Mouse (Mus musculus) cortical plate, adult 2 months (tissue): ENCODE data around the gene Cdc34b. TPM values are rescaled to one million over a fixed set of nuclear protein-coding genes. Genes with fewer than 3 reads are reported as not detected.

ENCODE experiments used
- H3K27ac ChIP-seq: fragments of 200-500 bp; 2 replicates; pipeline ENCODE4 v1.5.1; 2012; ENCODE audit warnings: low read length, control low read depth, inconsistent platforms; ENCODE audit not compliant: insufficient read depth
- H3K4me1 ChIP-seq: fragments of 200-500 bp; 2 replicates; pipeline ENCODE4 v1.6.1; 2011; ENCODE audit warnings: low read length; ENCODE audit not compliant: control insufficient read depth, insufficient read depth
- H3K4me3 ChIP-seq: fragments of 200-500 bp; 2 replicates; pipeline ENCODE4 v1.5.1; 2011; ENCODE audit warnings: mild to moderate bottlenecking, low read length, control low read depth; ENCODE audit not compliant: insufficient read depth
- CTCF ChIP-seq: fragments of 200-500 bp; IDR thresholded peaks from 2 replicates; pipeline ENCODE4 v1.5.1; 2011; ENCODE audit warnings: mild to moderate bottlenecking, control low read depth, low read length; ENCODE audit not compliant: insufficient read depth; ENCODE audit errors: extremely low read depth
- POLR2A ChIP-seq: fragments of 200-500 bp; IDR thresholded peaks from 2 replicates; pipeline ENCODE4 v1.6.1; 2011; ENCODE audit warnings: mild to moderate bottlenecking, low read length, control low read depth; ENCODE audit not compliant: insufficient read depth; ENCODE audit errors: extremely low read depth
- polyA plus RNA-seq: library from polyadenylated mRNA; depleted of rRNA; stranded (reverse); fragments of >200 nt; gene quantifications from 2 replicates; pipeline ENCODE4 v1.2.3, GENCODE M21; 2012

Cdc34b gene
- polyA plus RNA-seq, 1 experiment: 0.13 TPM

GRCm38 (mm10) chr11:94731229-94731628, 10.4 kb upstream of the Cdc34b start:
- no peak for TF ChIP-seq POLR2A
- TF ChIP-seq CTCF: no peak
- Histone ChIP-seq H3K4me1 (no peaks in the 10 kb centered on the region), H3K4me3 (no peak overlapping the region), H3K27ac (no peak overlapping the region)

DNA sequence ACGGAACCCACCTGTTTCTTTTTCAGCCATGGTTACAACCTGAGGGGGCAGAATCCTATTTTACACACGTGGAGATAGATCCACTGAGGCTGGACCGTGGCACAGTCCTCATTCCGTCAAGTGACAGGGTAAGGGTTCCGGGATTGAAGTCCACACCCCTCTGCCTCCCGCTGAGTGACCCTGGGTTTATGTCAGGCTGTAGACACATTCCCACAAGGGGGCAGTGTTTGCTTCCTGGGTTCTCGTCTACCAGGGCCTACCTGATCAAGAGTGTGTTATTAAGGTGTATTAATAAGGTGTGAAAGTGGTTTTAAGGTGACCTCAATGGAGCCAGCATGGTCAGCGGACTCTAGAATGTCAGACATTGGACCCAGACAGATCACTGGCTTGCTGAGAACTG, 8.8 kb upstream of the Cdc34b start:
- Histone ChIP-seq H3K27ac (no peak overlapping the region), H3K4me1 (no peaks in the 10 kb centered on the region), H3K4me3 (no peak overlapping the region)
- TF ChIP-seq CTCF (peak; percentile 31; the same call in 1 of the 2 replicates), POLR2A (no peak)

DNA sequence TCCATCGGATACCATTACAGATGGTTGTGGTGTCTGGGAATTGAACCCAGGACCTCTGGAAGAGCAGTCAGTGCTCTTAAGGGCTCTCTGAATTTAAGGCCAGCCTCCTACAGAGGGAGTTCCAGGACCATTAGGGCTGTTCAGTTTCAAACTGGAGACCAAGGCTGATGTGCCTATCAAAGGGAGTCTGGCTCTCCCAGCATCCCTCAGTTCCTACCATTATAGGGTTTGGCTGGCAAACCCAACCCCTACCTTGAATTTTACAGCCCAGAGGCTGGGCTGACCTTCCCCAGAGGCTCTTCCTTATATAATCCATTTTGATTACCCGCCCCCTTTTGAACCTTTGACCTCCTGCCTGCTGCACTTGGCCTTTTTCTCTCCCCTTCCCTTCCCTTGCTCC, 5.8 kb upstream of the Cdc34b start:
- Histone ChIP-seq H3K4me1 (no peaks in the 10 kb centered on the region), H3K4me3 (no peak overlapping the region), H3K27ac (no peak overlapping the region)
- no peak for TF ChIP-seq CTCF
- TF ChIP-seq POLR2A: no peak

DNA sequence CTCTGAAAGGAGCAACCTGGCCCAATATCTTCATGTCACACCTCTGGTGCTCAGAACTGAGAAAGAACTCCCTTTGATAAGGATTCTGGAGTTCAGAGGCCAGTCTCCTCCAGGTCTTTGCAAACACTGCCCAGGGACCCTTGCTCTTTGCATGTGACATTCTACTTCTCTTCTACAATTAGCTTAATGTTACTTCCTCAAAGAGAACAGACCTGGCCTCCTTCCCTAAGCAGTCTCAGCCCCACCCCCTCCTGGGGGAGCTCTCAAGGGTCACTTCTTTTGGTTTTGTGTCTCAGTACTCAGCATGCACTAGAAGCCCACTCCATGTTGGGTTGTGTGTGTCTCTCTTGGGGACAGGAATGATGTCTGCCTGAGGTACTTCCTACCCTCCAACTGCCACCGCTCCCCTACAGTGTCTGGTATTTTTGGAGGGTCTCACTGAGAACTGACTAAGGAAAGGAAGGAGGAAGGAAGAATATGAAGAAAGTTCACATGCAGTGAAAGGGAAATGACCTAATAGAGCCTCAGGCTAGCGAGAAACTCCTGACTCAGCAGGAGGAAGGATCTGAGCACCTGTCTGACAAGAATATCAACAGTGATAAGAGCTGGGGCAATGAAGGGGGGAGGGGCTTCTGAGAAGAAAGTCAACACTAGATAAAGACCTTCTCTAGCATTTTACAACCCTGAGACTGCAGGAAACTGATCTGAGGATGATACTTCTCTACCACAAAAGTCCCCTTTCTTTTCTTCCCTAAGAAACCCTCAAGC, 11.5 kb downstream of the Cdc34b start:
- no peak overlapping the region for H3K4me3 ChIP-seq
- no peaks in the 10 kb centered on the region for H3K4me1 ChIP-seq

GRCm38 (mm10) chr11:94759916-94760315, 18.3 kb downstream of the Cdc34b start:
- H3K4me3 ChIP-seq: no peak overlapping the region
- no peak overlapping the region for H3K27ac ChIP-seq
- H3K4me1 ChIP-seq: no peaks in the 10 kb centered on the region
- no peak for TF ChIP-seq POLR2A
- no peak for TF ChIP-seq CTCF

More for the DNA sequence above, 11.5 kb downstream of the Cdc34b start:
- no peak overlapping the region for H3K27ac ChIP-seq
- TF ChIP-seq POLR2A: no peak
- TF ChIP-seq CTCF: no peak

DNA sequence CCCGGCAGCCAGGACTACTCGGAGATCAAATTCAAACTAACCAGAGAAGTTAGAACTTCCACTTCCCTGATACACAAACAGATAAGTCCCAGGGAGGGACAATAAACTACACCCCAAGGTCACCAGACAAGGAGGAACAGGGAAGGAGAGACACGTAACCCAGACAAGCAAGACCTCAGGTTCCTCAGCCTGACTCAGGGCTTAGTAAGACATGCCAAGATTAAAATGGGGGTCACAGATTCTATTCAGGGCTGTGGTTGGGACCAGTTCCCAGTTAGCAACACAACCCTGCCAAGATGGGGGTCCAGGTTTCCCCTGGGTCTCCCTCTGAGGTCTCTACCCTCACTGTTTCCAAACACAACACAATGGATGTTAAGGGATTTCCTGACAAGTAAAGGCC, 18.8 kb downstream of the Cdc34b start:
- H3K4me3 ChIP-seq: no peak overlapping the region
- no peaks in the 10 kb centered on the region for H3K4me1 ChIP-seq
- no peak for TF ChIP-seq POLR2A
- TF ChIP-seq CTCF: no peak
- no peak overlapping the region for H3K27ac ChIP-seq

DNA sequence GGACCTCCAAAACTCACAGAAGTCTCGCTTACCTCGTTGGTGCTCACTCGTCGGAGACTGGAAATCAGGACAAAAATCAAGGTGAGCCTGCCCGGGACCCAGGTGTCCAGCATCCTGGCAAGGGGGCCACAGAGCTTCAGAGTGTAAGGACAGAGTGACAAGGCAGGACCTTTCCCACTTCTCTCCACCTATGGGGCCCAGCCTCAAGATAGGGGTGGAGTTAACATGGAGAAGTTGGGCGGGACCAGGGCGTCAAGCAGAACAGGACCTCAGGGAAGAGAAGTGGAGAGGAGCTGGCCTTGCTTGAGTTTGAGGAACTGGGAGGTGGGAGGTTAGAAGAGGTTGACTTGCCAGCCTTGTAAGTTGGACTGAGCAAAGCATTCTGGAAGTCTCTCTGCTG, 19.2 kb downstream of the Cdc34b start:
- H3K4me3 ChIP-seq: no peak overlapping the region
- TF ChIP-seq POLR2A: no peak
- no peak for TF ChIP-seq CTCF
- H3K27ac ChIP-seq: no peak overlapping the region
- H3K4me1 ChIP-seq: no peaks in the 10 kb centered on the region

DNA sequence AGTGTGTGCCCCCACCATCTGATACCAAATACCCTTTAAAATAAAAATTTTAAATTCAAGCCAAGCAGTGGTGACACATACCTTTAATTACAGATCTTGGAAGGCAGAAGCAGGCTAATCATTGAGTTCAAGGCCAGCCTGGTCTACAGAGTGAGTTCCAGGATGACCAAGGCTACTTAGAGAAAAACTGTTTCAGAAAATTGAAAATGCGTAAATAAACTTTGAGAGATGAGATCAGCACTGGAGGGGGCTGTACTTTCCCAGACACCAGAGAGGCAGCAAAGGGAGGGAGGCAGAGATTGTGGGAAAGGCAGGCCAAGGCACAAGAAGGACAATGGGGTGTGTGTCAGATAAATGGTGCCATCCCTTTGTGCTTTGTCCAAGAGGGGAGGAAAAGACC, 20.7 kb downstream of the Cdc34b start:
- H3K4me3 ChIP-seq: no peak overlapping the region
- H3K27ac ChIP-seq: no peak overlapping the region
- no peak for TF ChIP-seq POLR2A
- TF ChIP-seq CTCF: no peak
- no peaks in the 10 kb centered on the region for H3K4me1 ChIP-seq

GRCm38 (mm10) chr11:94762775-94763174, 21.2 kb downstream of the Cdc34b start:
- no peak overlapping the region for H3K27ac ChIP-seq
- H3K4me3 ChIP-seq: no peak overlapping the region
- TF ChIP-seq CTCF (no peak), POLR2A (no peak)
- H3K4me1 ChIP-seq: no peaks in the 10 kb centered on the region

- no peak overlapping the region for H3K27ac ChIP-seq
- no peaks in the 10 kb centered on the region for H3K4me1 ChIP-seq
- TF ChIP-seq CTCF: no peak
- TF ChIP-seq POLR2A: no peak
- H3K4me3 ChIP-seq: no peak overlapping the region
Measured at GRCm38 (mm10) chr11:94767241-94767640, 25.7 kb downstream of the Cdc34b start.
